Mouse (Mus musculus): ENCODE results near the gene Kmt2e. TPM values are rescaled to one million over a fixed set of nuclear protein-coding genes. Genes with fewer than 3 reads are reported as not detected.
"Not testable (repeated sequence)": the region's sequence is repeated elsewhere in the genome, so short reads cannot be mapped to it uniquely, and the experiment has no call there.

The Kmt2e gene
- polyA plus RNA-seq, 1 experiment from 2014 or later, result 62.5 TPM

DNA sequence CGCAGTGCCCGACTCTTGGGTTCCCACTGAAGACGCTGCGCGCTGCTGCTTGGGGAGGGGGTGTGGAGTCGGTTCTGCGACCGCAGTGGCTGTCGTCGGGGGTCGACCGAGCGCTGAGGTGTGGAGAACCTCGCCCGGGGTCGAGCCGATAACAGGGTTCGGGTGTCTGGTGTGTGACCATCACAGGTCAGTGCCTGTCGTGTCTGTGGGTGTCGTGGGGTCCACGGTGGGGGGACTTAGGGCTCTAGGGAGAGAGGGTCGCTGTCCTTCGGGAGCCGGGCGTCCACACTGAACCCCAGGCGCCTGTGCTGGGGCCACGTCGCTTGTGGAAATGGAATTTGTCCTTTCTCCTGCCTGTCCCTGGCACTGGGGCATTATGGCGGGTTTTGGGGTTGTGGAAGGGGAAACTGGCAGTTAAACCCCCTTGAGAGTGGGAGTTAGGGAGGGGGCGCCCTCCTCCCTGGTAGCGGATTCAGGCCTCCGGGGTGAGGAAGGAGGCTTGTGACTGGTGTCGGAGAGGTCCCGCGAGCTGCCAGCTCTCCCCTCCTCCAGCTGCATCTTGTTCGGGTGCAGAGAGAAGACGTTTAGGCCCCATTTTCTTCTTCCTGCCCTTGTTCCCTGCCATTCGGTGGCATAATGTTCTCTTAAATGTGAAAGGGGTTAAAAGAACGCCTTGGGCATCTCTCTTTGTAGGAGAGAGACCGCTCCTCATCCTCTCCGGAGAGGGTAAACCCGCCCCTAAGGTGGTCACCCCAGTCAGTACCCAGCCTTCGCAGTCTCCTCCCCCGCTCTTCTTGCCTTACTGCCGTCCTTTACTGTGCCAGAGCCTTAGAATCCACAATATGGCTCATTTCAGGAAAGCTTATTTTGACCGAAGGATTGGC lies 599 bp downstream of the Kmt2e start:
- Histone ChIP-seq H3K4me2 (peak overlapping the region; percentile 85), H3K36me3 (no peaks in the 10 kb centered on the region), H3K9ac (peak overlapping the region; percentile 94), H3K9me3 (replicated peaks) (no peaks in the 10 kb centered on the region), H3K27me3 (no peaks in the 10 kb centered on the region), H3K4me3 (peak overlapping the region; percentile 80), H3K27ac (peak overlapping the region; percentile 98), H3K4me1 (replicated peaks) (peaks cover 21% of the 10 kb centered on the region)
- under 1% methylated on average over 46 of the region's 46 CpGs for WGBS
- ATAC-seq (replicated peaks; ENCODE audit: insufficient number of reproducible peaks, insufficient read depth, low FRiP score, low read depth), result no peak

DNA sequence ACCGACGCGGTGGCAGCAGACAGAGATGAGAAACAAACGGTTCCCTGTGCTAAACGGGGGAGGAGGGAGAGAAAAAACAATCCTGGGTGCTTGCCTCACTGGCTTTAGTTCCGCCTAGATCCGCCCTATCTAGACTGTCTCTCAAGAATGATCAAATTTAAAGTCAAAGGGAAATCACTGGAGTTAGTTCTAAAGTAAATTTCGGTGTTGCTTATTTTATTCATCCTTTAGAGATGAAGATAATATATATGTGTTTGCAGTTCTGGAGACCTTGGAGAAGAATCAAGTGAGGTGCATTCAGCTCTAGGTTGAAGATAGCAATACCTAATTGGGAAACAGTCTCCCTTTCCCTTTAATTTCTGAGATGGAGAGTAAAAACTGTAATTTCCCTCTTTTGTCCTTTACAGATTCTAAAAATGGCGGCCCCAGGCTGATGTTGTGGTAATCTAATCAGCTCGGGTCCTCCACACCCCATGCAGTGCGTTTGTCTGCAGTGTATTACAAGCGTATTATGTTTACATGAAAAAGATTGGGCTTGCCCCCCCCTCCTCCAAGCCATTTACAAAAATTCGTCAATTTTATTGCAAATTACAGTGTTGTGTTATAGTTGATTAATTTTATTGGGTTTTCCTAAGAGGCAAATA lies 1.4 kb downstream of the Kmt2e start:
- H3K36me3 ChIP-seq, result no peaks in the 10 kb centered on the region
- H3K27ac ChIP-seq, result peak overlapping the region; percentile 98
- H3K9me3 ChIP-seq (replicated peaks), result no peaks in the 10 kb centered on the region
- H3K4me3 ChIP-seq, result peak overlapping the region; percentile 80
- H3K27me3 ChIP-seq, result no peaks in the 10 kb centered on the region
- WGBS, result under 1% methylated on average over 13 of the region's 13 CpGs
- H3K4me2 ChIP-seq, result peak overlapping the region; percentile 85
- H3K9ac ChIP-seq, result peak overlapping the region; percentile 94
- ATAC-seq (replicated peaks; ENCODE audit: insufficient number of reproducible peaks, insufficient read depth, low FRiP score, low read depth), result no peak
- H3K4me1 ChIP-seq (replicated peaks), result peaks cover 13% of the 10 kb centered on the region

- no peaks in the 10 kb centered on the region for H3K27me3 ChIP-seq
- H3K4me3 ChIP-seq, result peak overlapping the region; percentile 80
- 12% methylated on average over 2 of the region's 2 CpGs for WGBS
- no peaks in the 10 kb centered on the region for H3K36me3 ChIP-seq
- no peaks in the 10 kb centered on the region for H3K9me3 ChIP-seq (replicated peaks)
- ATAC-seq (replicated peaks; ENCODE audit: insufficient number of reproducible peaks, insufficient read depth, low FRiP score, low read depth), result no peak
- H3K27ac ChIP-seq, result no peak overlapping the region
- peak overlapping the region; percentile 41 for H3K9ac ChIP-seq
- peak overlapping the region; percentile 85 for H3K4me2 ChIP-seq
- peaks cover 19% of the 10 kb centered on the region for H3K4me1 ChIP-seq (replicated peaks)
Observed at GRCm38 (mm10) chr5:23436735-23437134, 2.5 kb downstream of the Kmt2e start.

- H3K27ac ChIP-seq, result no peak overlapping the region
- no peaks in the 10 kb centered on the region for H3K9me3 ChIP-seq (replicated peaks)
- no peak overlapping the region for H3K4me3 ChIP-seq
- H3K4me2 ChIP-seq, result no peak overlapping the region
- peaks cover 27% of the 10 kb centered on the region for H3K4me1 ChIP-seq (replicated peaks)
- WGBS, result 81% methylated on average over 3 of the region's 3 CpGs
- no peaks in the 10 kb centered on the region for H3K27me3 ChIP-seq
- no peak overlapping the region for H3K9ac ChIP-seq
- H3K36me3 ChIP-seq, result no peaks in the 10 kb centered on the region
- ATAC-seq (replicated peaks; ENCODE audit: insufficient number of reproducible peaks, insufficient read depth, low FRiP score, low read depth), result no peak
Observed at GRCm38 (mm10) chr5:23439857-23440256, 5.6 kb downstream of the Kmt2e start.

GRCm38 (mm10) chr5:23440572-23440971 lies 6.3 kb downstream of the Kmt2e start:
- H3K9me3 ChIP-seq (replicated peaks), result no peaks in the 10 kb centered on the region
- no peak for ATAC-seq (replicated peaks; ENCODE audit: insufficient number of reproducible peaks, insufficient read depth, low FRiP score, low read depth)
- H3K9ac ChIP-seq, result no peak overlapping the region
- peaks cover 30% of the 10 kb centered on the region for H3K4me1 ChIP-seq (replicated peaks)
- no peak overlapping the region for H3K4me3 ChIP-seq
- no peaks in the 10 kb centered on the region for H3K27me3 ChIP-seq
- no peak overlapping the region for H3K27ac ChIP-seq
- no peaks in the 10 kb centered on the region for H3K36me3 ChIP-seq
- H3K4me2 ChIP-seq, result no peak overlapping the region

- ATAC-seq (replicated peaks; ENCODE audit: insufficient number of reproducible peaks, insufficient read depth, low FRiP score, low read depth), result no peak
- Histone ChIP-seq H3K9me3 (replicated peaks) (no peaks in the 10 kb centered on the region), H3K27ac (no peak overlapping the region), H3K9ac (no peak overlapping the region), H3K4me1 (replicated peaks) (peaks cover 29% of the 10 kb centered on the region), H3K27me3 (no peaks in the 10 kb centered on the region), H3K36me3 (no peaks in the 10 kb centered on the region), H3K4me2 (no peak overlapping the region), H3K4me3 (no peak overlapping the region)
- WGBS, result 84% methylated on average over 1 of the region's 1 CpGs
Observed at GRCm38 (mm10) chr5:23441916-23442315, 7.7 kb downstream of the Kmt2e start.

DNA sequence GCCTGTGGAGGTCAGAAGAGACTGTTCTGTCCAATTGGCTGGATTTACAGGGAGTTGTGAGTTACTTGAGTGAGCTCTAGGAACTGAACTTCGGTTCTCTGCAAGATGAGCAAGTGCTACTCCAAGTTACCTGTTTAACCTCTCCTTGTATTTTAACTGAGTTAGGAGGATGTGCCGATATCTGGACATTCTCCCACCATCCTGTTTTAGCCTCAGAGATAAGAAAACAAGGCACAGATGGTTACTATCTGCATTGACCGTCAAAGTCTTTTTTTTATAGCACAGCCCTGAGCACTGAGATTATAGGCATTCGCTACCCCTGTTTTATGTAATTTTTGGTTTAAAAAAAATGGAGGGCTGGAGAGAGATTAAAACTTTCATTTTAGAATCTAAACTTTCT lies 10.2 kb downstream of the Kmt2e start:
- no peak overlapping the region for H3K4me2 ChIP-seq
- H3K27me3 ChIP-seq, result no peaks in the 10 kb centered on the region
- H3K4me1 ChIP-seq (replicated peaks), result peaks cover 25% of the 10 kb centered on the region
- no peak for ATAC-seq (replicated peaks; ENCODE audit: insufficient number of reproducible peaks, insufficient read depth, low FRiP score, low read depth)
- H3K4me3 ChIP-seq, result no peak overlapping the region
- H3K36me3 ChIP-seq, result no peaks in the 10 kb centered on the region
- 30% methylated on average over 4 of the region's 4 CpGs for WGBS
- H3K9ac ChIP-seq, result no peak overlapping the region
- H3K27ac ChIP-seq, result 0 out of 2 replicates have a peak overlapping the region, but pooled peaks have one; percentile 27
- H3K9me3 ChIP-seq (replicated peaks), result no peaks in the 10 kb centered on the region

- H3K27me3 ChIP-seq; H3K4me1 ChIP-seq (replicated peaks); ATAC-seq (replicated peaks; ENCODE audit: insufficient number of reproducible peaks, insufficient read depth, low FRiP score, low read depth); H3K4me2 ChIP-seq; H3K27ac ChIP-seq; H3K4me3 ChIP-seq; H3K9ac ChIP-seq; H3K9me3 ChIP-seq (replicated peaks): not testable (repeated sequence)
- WGBS, result 89% methylated on average over 2 of the region's 2 CpGs
- peaks cover 13% of the 10 kb centered on the region for H3K36me3 ChIP-seq
Observed at GRCm38 (mm10) chr5:23453561-23453960, 19.3 kb downstream of the Kmt2e start.

GRCm38 (mm10) chr5:23461688-23462087 lies 27.4 kb downstream of the Kmt2e start:
- 26% methylated on average over 2 of the region's 2 CpGs for WGBS

DNA sequence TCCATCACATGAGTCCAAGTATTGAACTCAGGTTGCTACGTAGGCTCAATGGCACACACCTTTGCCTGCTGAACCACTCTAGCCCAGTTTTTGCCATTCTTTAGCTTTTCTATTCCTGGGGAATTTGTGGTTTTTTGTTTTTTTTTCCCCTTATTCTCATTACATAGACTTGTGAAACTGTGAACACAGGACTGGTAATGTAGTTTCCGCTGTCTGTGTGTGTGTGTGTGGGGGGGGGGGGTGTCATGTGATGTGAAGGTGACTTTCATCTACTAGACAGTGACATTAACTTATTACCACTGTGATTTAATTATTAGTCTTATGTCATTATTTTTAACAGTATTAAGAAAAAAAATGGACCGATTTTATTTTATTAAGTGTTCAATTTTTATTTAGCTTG lies 30.0 kb downstream of the Kmt2e start:
- WGBS, result 88% methylated on average over 3 of the region's 3 CpGs
- H3K4me3 ChIP-seq, result no peak overlapping the region
- no peaks in the 10 kb centered on the region for H3K4me1 ChIP-seq (replicated peaks)
- no peak overlapping the region for H3K4me2 ChIP-seq
- no peaks in the 10 kb centered on the region for H3K27me3 ChIP-seq
- no peak for ATAC-seq (replicated peaks; ENCODE audit: insufficient number of reproducible peaks, insufficient read depth, low FRiP score, low read depth)
- H3K27ac ChIP-seq, result no peak overlapping the region
- no peak overlapping the region for H3K9ac ChIP-seq
- H3K36me3 ChIP-seq, result peaks cover 37% of the 10 kb centered on the region
- no peaks in the 10 kb centered on the region for H3K9me3 ChIP-seq (replicated peaks)

More at GRCm38 (mm10) chr5:23461688-23462087, 27.4 kb downstream of the Kmt2e start:
- Histone ChIP-seq H3K27me3 (no peaks in the 10 kb centered on the region), H3K4me2 (no peak overlapping the region), H3K4me3 (no peak overlapping the region), H3K36me3 (peaks cover 22% of the 10 kb centered on the region), H3K27ac (no peak overlapping the region), H3K4me1 (replicated peaks) (peaks cover 10% of the 10 kb centered on the region; the same call in 1 of the 2 replicates), H3K9ac (no peak overlapping the region), H3K9me3 (replicated peaks) (no peaks in the 10 kb centered on the region)
- no peak for ATAC-seq (replicated peaks; ENCODE audit: insufficient number of reproducible peaks, insufficient read depth, low FRiP score, low read depth)

- Histone ChIP-seq H3K36me3 (peaks cover 39% of the 10 kb centered on the region), H3K27ac (no peak overlapping the region), H3K4me1 (replicated peaks) (no peaks in the 10 kb centered on the region), H3K4me3 (no peak overlapping the region), H3K9ac (no peak overlapping the region), H3K27me3 (no peaks in the 10 kb centered on the region), H3K4me2 (no peak overlapping the region), H3K9me3 (replicated peaks) (no peaks in the 10 kb centered on the region)
- 89% methylated on average over 8 of the region's 8 CpGs for WGBS
- no peak for ATAC-seq (replicated peaks; ENCODE audit: insufficient number of reproducible peaks, insufficient read depth, low FRiP score, low read depth)
Observed at GRCm38 (mm10) chr5:23464743-23465142, 30.5 kb downstream of the Kmt2e start.

Measured in heart, embryonic 15.5 days (tissue).